Mouse (Mus musculus) adrenal gland, adult 8-10 months (tissue): Measurements from ENCODE around the gene Timm22. TPM values are rescaled to one million over a fixed set of nuclear protein-coding genes. Genes with fewer than 3 reads are reported as not detected.

Source experiments
- DNase-seq: peaks from one replicate; pipeline ENCODE4 v3.0.0; 2022
- total RNA-seq, 4 experiments: library from RNA; stranded (reverse); gene quantifications; 2 replicates each; pipeline ENCODE4 v1.2.4; 2022

Gene Timm22
- 10 to 100 TPM; 47.6 to 64.2 (median 56.4) TPM for total RNA-seq

- peak; percentile 95 for DNase-seq
Measured at GRCm38 (mm10) chr11:76406702-76407583, at the start of gene Timm22. Timm22 (plus strand) TSS chr11:76406952.

DNA sequence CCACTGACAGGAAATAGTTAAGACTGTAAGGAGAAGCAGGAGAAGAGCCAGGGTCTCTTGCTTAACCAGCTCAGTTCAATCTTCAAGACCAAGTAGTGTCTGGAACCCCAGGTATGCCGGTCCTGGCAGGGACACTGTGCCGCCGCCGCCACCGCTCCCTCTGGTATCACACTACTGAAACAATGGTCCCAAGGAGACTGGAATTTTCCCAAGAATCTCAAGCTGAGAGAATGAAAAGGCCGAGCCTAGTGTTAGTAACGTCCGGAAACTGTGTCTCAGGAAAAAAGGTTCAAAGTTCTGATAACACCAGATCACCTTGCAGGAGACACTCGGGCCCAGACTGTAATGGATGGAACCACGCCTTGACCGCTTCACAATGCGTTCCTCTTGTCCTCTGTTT is 49.3 kb upstream of the Timm22 start:
- DNase-seq = no peak

GRCm38 (mm10) chr11:76358628-76359320 is 48.0 kb upstream of the Timm22 start:
- DNase-seq = no peak

DNA sequence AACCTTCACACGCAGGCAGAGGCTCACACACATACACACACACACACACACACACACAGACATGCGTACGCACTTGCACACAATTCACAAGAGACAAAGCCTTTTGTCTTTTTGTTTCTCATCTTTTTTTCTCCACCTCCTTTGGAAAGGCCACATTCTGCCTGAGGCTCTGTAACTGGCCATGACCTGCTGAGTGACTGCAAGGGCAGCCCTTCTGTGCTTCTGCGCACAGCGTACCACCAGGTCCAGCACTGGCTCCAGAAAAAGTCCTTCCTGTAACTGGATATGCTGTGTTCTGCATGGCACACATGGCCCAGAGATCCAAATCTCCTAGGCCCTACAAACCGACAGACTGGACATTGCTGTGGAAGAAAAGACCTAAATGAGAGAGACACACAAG is 46.5 kb upstream of the Timm22 start:
- DNase-seq = peak; percentile 40

- no peak for DNase-seq
Measured at GRCm38 (mm10) chr11:76361422-76361821, 45.3 kb upstream of the Timm22 start.

- peak; percentile 57 for DNase-seq
Measured at GRCm38 (mm10) chr11:76363178-76363577, 43.6 kb upstream of the Timm22 start.

GRCm38 (mm10) chr11:76363636-76364035 is 43.1 kb upstream of the Timm22 start:
- DNase-seq = no peak

- no peak for DNase-seq
Measured at GRCm38 (mm10) chr11:76364038-76364437, 42.7 kb upstream of the Timm22 start.

- DNase-seq = no peak
Measured at GRCm38 (mm10) chr11:76366720-76367119, 40.0 kb upstream of the Timm22 start.

DNA sequence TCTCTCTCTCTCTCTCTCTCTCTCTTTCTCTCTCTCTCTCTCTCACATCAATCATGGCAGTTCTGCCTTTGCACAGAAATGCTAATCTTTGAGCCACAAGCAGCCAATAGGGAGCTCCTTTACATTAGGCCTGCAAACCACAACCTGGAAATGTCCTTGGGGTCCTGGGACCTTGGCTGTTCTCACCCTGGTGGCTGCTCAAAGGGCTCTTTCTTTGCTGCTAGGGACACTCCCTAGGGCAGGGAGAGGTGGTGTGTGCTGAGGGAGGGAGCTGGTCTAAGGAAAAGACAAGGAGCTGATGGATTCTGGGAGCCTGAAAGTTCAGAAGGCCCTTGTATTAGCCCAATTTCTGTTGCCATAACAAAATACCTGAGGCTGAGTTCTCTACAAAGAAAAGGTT is 36.3 kb upstream of the Timm22 start:
- no peak for DNase-seq

DNA sequence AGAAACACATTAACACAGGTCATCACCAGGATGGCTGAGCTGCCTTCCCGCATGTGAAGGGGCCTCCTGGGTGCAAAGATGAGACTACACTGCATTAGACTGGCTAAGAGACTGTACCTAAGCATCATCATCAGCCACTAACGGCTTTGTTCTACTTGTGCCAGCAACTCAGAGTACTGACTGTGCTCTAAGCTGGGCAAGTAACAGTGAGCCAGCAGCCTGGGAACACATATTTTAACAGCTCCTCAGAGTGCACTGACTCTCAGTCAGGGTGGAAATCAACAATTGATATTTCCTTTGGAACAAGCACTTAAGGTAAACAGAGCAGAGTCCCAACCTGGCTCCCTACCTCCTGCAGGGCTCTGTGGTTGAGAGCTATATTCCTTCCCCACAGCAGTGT is 34.6 kb upstream of the Timm22 start:
- no peak for DNase-seq

DNA sequence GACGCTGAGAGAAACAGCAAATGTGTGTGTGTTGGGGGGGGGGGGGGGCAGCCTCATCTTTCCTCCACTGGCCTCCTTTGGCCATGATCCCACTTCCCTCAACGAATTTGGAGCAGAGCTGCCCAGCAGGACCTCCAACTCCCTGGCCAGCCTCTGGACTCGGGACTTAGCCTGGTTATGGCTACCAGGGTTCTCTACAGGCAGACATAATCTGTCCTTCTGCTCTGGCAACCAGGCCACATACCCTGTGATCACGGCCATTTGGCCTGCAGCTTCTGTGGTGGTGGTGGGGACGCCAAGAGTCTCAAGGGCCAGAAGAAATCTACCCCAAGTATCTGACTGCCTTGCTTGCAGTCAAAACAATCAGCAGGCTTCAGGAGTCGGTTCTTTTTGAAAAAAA is 34.2 kb upstream of the Timm22 start:
- DNase-seq = no peak

- DNase-seq = peak; percentile 85
Measured at GRCm38 (mm10) chr11:76374491-76375185, 32.1 kb upstream of the Timm22 start.

DNA sequence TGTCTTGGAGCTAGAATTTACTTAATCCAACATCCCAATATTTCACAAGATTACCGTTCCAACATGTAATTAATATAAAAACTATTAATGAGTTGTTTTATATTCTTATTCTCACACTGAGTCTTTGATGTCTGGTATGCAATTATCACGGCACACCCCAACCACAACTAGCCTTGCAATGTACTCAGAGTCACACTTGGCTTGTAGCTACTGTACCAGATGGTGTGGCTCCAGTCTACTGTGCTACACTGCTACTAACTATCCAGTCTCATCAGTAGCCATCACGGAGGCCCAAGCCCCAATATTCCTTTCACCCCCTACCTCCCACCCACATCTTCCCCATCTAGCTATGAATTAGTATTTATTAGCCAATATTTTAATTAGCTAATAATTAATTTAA is 30.3 kb upstream of the Timm22 start:
- no peak for DNase-seq

DNA sequence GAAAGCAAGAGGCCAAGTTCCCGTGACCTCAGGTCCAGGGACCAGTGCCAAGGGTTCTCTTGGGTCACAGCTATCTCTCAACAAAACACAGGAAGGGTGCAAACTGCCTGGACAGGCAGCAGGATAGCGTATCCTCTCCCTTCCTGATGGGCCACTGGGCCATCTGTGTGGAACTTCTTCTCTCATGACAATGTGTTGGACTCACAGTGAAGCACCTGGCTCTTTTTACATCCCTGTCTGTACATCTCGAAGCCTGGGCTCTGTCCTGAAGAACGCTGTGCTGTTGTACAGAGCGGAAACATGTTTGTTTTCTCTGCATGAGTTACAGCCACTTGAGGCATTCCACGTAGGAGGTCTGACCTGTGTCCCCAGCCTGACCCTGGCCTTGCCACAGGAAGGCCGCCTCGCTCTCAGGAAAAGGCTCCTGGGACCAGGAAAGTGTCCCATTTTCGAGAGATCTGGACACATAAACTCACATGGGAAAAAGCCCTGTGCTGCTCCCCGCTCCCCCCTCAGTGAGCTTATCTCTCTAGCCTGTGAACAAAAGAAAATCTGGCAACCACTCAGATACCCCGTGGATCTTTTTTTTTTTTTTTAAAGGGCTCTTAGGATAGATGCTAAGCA is 26.7 kb upstream of the Timm22 start:
- peak; percentile 68 for DNase-seq

GRCm38 (mm10) chr11:76381201-76381885 is 25.4 kb upstream of the Timm22 start:
- no peak for DNase-seq

GRCm38 (mm10) chr11:76382711-76383324 is 23.9 kb upstream of the Timm22 start:
- DNase-seq = no peak

- no peak for DNase-seq
Measured at GRCm38 (mm10) chr11:76384307-76384706, 22.4 kb upstream of the Timm22 start.

- no peak for DNase-seq
Measured at GRCm38 (mm10) chr11:76385017-76385416, 21.7 kb upstream of the Timm22 start.

- no peak for DNase-seq
Measured at GRCm38 (mm10) chr11:76385746-76386145, 21.0 kb upstream of the Timm22 start.

DNA sequence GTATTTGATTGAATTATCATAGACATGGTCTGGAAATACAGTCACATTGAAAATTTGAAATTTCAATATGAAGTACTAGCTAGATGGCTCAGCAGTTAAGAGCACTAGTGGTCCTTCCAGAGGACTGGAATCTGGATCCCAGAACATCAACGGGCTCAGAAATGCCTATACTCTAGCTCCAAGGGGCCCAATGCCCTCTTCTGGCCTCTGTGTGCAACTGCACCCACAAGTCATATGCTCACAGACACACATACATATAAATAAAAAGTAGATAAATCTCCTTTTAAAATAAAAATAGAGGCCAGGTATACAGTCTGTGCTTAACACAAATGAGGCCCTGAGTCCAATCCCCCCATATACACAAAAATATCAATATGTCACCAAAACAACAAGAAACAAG is 19.7 kb upstream of the Timm22 start:
- DNase-seq = no peak

- no peak for DNase-seq
Measured at GRCm38 (mm10) chr11:76388711-76389110, 18.0 kb upstream of the Timm22 start.
